Mouse (Mus musculus) right cerebral cortex, postnatal 10 days (tissue): ENCODE measurements at regions not wholly inside any gene's neighbourhood (a gene's known extent, or its start where the extent isn't known, plus 50 kb on each side); places are given as distances from the start of the nearest gene placed in this dataset.
A peak's percentile ranks its signal among the peaks of the same experiment; 100 is the strongest.

ENCODE experiments used
- DNase-seq, 2 experiments: peaks; one replicate each; pipeline ENCODE4 v3.0.0; 2021; ENCODE audit warnings: low spot score in 2 of 2

DNA sequence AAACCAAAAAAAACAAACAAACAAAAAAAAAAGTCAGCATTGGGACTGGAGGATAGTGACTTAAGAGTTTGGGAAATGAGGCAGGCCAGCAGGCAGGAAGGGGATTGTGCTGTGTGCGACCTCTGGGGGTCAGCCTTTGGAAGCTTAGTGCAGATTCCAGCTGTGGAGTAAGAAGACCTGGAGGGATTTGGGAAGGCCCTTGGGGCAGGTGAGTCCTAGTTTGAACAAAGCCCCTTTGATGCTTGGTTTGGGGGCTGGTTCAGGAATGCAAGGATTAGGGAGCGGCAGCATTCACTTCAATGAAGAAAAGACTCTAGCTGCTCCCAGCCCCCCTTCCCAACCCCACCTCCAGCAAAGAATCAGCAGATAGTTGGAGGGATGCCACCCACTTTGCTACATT is 235.6 kb upstream of the Stt3b start:
- DNase-seq, result no peak

DNA sequence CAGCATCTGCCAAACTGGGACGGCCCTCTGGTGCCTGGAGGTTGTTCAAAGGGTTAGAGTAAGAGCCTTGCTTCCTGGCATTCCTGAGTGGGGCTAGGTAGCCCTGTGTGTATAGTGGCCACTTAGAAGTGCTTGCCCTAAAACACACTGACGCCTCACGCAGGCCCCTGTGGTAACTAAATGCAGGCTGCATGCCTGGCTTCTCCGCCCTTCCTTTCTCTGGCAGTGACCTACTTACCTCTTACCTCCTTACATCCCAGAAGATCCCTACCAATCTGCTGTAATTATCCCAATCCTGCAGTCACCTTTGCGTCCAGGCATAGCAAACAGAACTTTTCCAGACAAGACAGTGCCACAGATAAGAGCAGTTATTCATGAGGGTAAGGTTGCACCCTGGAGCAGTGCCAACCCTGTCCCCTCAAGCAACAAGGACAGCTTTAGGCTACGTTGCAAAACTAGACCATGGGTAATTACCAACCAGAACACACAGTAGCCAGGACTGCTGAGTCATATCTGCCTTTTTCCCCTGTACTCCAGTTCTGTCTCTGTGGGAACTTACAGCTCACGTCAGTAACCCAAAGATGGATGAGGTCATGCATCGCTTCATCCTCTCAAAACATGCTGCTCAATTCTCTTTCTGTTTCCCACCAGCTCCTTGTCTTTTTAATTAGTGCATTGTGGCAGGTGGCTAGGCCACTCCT is 237.6 kb upstream of the Stt3b start:
- peak in 1 of 2 experiments; percentile 30 for DNase-seq

DNA sequence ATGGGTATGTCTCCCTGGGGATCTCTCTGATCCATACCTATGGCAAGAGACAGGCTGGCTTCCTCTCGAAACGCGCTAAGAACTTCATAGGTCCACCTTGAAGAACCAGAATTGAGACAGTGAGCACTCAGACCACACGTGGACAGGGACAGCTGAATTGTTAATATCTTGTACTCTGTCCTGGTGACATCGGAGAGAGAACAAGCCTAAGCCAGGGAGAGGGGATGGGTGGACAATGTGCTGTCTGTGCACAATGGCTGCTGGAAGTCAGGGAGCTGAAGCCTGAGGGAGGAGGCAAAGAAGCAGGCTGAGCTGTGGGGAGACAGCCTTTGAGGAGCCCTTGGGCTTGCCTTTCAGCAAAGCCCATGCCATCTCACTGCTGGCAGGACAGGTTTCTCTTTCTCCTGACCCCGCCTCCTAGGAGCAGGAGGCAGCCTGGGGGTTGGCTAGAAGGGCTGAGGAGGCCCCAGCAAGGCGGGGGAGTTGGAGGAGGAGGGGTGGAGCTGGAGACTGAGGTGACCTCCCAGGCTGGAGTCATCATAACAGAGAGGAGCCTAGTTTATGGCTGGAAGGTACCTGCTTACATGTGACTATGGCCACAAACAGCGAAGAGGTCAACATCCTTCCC is 238.6 kb upstream of the Stt3b start:
- no peak for DNase-seq

DNA sequence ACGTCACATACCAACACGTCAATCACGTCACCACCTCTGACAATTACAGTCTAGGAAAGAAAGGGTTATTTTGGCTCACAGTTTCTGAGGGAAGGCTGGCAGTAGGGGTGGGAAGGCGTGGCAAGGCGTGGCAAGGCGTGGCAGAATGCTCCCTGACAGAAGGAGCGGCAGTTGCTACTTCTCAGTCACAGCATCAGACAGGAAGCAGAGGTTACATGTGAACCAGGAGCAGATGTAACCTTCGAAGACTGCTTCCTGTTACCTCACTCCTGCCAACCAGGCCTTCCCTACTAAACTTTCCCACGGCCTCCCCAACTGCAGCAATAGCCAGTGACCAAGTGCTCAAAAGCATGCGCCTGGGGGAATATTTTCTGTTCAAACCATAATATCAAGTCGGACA is 240.9 kb upstream of the Stt3b start:
- no peak for DNase-seq

DNA sequence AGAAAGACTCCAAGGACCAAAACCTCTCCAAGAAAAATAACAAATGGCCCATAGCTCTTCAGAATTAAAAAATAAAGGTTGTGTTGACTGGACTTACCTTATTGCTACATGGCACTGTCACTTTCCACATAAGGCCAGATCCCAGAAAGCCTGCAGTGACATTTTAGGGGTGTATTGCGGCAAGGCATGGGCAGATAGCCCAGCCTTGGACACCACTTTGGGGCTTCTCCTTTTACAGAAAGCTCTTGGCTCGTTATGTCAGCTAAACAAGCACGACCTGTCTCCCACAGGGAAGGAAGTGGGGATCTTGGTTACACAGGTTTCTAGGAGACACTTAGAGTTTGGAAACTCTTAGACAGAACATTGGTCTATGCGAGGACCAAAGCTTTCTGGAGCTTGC is 241.3 kb upstream of the Stt3b start:
- DNase-seq, result no peak

DNA sequence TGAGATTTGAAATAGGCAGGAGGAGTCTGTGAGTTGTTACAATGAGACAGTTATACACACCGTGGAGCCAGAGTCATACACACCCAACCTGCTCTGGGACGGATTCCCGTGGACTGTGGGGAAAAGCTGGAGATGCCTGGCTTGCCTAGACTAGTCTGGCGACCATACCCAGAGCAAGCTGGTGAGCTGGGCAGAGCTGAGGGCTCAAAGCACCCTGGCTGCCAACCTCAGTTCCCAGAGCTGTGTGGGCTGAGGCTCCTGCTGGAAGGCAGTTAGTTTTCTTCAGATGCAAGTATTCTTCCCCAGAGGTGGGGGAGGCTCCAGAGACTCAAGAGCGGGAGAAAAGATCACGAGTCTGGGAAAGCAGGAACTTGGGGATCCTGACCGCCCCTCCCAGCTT is 247.9 kb upstream of the Stt3b start:
- peak; percentile 35 to 40 for DNase-seq

DNA sequence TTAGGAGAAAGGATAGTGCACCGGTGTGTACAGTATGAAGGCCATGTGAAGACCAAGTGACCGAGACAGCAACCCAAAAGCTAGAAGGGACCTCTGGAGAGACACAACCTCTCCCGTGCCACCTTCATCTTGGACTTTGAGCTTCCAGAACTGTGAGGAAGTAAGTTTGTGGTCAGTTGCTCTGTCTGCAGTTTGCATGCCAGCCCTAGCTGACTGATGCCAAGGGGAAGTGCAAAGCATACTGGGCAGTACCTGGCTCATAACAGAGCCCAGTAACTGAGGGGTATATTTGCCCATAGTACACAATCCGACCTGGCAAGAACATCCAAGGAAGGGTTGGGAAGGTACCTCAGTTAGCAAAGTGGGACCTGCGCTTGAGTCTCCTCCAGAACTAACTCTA is 249.3 kb upstream of the Stt3b start:
- DNase-seq, result no peak

DNA sequence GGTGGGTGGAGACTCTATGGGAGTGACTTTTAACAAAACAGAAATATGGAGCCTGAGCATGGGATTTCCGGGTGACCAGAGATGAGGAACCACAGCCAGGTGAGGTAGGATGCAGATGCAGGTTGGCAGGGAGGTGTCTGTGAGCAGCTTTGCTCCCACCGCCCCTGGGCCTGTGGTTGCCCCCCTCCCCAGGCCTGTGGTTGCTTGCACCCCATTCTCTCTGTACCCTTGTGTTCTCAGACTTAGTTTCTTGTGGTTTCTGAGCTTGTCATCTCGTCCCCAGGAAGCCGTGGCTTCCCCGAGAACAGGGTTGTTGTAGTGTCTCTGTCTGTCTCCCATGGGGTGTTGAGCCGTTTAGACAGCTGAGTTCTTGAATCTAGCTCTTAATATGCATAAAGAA is 251.0 kb upstream of the Stt3b start:
- DNase-seq, result no peak

DNA sequence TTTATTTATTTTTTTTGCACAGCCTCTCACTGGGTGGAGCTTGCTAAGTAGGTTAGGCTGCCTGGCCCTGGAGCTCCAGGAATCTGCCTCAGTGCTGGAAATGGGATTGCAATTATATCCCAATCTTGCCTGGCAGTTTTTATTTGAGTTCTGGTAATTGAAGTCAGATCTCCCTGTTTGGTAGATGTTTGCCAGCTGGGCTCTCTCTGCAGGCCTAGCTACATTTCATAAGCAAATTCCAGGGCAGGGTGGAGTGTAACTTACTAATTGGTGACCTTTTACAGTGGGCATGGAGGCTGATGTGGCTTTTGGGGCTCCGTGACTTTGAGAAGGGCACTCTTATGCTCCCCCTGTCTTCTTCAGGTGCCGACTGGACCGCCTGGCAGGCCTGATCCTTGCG is 252.6 kb upstream of the Stt3b start:
- DNase-seq, result no peak

DNA sequence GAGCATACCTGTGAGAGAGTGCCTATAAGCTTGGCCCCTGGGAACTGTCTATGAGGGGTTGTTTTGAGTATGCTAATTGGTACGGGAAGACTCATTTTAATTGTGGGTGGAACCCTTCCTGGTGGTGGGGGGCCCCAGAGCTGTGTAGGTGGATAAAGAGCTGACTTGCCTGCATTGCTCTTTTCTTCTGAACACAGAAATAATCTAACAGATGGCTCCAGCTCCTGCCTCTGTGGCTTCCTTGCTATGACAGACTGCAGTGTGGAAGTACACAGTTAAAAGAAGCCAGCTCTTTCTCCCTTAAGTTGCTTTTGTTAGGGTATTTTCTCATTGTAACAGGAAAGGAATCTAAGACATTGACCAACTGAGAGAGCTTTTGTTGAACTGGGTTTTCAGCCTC is 254.1 kb upstream of the Stt3b start:
- no peak for DNase-seq

DNA sequence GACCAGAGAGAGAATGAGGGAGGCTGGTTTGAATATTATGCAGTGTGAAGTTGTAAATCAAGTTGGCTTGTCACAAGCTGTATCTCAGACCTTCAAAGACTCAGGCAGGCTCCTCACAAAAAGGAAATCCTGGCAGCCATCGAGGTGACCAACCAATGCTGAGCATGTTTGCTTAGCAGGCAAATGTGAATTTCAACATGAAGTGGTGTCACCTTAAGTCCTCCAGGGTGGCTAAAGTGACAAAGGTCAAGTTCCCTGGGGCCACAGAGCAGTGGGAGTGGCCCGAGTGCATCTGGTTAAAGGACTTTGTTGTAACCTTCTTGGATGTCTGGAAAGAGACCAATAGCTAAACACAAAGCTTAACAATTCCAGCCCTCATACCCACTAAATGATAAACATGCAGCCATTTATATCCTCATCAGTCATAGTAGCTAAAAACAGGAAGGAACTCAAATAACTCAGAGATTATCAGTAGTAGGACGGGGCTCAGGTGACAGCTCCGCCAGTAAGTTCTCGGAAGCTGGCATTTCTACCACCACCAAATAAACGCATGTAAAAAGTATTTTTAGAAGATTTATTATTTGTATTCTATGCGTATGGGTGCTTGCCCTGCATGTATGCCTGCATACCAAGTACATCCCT is 258.6 kb upstream of the Stt3b start:
- DNase-seq, result no peak

DNA sequence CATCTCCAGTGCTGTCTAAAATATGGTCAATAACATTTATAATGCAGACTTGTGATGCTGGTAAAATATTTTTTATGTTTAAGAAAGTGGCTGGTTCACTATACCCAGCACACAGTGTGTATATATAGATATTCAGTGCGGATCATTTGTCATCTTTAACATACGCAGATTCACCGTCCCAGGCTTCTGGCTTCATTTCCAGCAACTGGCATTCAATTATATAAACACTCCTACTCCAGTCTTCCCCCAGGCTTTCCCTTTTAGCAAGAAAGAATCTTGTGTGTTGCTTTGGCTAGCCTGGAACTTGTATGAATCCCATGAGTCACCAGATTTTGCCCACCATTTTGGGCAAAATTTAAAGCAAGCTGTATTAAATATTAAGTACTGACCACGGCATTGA is 260.8 kb upstream of the Stt3b start:
- DNase-seq, result no peak

DNA sequence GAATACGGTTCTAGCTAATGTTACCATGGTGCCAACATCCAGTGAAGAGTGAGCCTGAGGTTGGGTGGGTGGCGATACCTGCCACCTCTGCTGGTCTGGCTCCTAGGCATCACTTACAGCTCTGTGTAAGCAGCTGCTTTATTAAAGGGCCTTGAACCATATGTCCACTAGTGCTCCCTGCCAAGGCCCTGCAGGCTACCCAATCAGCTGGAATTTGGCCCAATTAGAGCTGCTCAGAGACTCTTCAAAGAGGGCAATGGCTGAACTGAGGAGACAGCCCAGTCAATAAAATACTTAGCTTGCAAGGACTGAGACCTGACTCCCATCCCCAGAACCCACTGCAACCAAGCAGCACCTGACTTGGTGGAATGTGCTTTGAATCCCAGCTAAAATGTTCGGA is 270.9 kb upstream of the Stt3b start:
- no peak for DNase-seq

DNA sequence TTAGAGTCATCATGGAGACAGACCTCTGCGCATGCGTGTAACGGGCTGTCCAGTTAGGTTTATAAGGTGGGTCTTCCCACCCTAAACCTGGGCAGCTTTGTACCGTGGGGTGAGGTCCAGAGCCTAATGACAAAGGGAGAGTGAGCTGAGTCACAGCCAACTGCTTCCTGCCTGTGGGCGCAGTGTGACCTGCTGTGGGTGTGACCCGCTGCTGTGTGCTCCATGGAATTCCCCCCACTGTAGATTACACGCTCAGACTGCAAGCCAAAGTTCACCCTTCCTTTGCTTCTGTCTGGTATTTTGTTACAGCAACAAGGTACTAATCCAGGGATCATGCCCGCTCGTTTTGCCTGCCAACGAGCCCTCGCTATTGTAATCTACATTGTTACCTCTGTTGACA is 273.3 kb upstream of the Stt3b start:
- DNase-seq, result no peak

DNA sequence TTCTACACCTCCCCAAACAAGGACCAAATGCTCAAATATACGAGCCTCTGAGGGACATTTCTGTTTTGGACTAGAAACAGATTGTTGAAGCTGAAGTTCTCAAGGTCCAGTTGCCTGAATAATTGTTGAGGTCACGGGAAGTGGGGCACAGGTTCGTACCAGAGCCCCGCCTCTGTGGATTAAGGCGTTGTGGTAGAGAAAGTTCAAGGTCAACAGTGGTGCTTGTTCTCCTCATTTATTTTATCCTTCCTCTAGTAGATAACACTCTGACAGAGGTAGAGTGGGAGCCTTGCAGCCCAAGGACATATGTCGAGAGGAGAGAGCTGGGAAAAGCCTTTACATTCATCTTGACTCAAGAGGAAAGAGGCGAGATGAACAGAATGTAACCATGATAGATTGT is 274.7 kb upstream of the Stt3b start:
- DNase-seq, result no peak

DNA sequence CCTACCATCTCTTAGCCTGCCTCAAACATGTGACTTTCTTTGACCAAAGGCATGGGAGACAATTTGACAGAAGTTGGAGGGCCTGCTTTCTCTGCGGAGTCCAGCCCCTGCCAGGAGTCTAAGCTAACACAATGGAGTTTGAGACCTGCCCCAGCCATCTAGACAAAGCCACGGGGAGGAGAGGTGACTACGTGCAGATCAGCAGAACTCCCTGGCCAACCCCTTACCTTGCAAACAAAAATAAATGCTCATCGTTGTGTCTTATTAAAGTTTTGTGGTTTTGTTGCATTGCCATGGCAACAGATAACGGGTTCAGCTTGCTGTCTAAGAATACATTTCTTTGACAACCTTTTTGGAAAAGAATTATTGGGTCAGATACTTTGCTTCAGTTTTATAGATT is 282.2 kb upstream of the Stt3b start:
- DNase-seq, result no peak

DNA sequence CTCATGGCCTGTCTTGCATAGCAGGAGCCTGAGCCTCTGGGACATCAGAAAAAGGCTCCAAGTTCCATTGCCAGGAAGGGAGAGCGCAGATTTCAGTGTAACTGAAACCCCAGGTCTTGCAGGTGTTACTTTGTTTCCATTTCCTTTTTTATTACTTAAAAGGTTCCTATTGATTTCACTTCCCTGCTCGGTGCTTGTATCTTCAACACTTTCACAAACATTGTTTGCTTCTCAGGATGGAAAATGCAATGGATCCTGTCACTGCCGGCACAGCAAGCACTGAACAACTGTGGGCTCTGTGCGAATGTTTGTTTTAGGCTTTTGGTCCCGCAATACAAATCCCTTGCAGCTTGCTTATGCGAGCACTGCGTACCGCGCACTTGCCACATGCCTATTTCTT is 290.0 kb upstream of the Stt3b start:
- DNase-seq, result no peak

DNA sequence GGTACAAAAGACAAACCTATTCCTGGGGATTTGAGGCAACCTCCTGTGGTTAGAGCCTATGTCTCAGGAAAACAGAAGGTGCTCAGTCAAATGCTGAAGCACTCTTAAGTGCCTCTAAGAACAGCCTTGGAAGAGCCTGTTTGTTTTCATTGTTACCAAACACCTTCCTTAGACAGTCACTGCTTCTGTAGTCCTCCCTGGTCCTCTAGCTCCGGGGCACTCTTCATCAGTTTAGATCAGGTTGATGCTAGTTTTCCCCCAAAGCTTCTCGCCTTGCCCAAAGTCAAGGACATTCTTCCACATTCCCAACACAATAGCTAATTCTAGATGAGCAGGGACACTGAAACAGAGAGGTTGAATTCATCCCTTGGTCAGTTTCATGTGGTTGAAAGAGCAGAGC is 290.6 kb upstream of the Stt3b start:
- DNase-seq, result no peak

DNA sequence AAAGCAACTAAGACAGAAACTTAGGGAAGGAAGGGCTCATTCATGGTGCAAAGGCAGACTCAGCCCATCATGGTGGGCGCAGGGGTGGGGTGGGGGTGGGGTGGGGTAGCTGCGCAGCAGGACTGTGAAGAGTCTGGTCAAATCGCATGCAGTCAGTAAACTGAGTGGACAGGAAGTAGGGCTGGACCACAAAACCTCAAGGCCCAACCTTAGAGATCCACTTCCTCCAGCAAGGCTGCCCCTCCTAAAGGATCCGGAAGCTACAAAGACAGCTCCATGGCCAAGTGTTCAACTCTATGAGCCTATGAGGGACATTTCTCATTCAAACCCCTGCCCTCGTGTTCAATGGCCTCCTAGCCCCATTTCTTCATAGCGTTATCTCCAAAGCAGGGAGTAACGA is 292.6 kb upstream of the Stt3b start:
- no peak for DNase-seq

DNA sequence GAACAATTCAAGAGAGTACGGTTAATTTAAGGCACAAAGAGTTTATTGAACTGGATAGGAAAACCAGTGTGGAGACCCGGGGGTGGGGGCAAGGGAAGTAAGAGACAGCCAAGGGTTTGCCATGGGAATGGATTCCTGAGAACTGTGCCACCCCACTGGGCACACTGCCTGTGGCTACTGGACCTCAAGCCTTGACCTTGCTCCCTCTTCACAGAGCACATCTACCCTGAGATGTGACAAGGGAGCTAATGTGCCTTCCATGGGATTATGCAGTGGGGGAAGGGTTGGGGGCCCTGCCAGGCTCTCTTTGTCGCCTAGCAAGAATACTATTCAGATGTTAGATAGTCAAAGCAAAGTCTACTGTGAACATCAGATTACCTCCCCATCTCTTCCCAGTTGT is 294.2 kb upstream of the Stt3b start:
- peak; percentile 83 to 89 for DNase-seq

DNA sequence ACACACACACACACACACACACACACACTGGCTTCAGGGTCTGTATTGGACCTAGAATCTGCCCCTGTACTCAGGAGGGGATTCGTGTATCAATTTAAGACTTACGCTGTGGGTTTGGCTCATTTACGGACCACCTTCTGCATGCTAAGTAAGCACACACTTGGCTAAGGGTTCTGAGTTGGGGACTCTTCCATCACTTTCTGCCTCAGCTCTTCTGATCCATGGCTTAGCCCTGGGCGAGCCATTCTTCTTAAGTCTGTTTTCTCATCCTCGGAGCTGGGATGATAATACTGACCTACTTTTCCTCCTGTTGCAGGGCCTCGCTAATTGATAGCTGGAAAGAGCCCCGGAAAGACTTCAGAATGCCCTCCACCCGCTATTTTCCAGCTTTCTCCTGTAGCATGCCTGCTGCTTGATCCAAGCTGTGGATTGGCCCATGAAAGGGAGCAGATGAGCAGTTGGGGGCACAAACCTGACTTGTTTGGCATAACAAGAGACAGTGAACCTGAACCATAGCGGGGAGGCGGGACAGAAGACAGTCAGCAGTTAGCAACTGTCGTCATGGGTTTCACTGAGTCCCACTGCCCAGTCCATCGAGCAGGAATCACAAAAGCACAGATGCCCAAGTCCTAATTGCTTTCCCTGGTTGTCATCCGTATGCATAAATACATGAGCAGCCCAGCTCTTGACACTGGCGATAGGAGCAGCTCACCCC is 294.9 kb upstream of the Stt3b start:
- peak; percentile 28 to 38 for DNase-seq

DNA sequence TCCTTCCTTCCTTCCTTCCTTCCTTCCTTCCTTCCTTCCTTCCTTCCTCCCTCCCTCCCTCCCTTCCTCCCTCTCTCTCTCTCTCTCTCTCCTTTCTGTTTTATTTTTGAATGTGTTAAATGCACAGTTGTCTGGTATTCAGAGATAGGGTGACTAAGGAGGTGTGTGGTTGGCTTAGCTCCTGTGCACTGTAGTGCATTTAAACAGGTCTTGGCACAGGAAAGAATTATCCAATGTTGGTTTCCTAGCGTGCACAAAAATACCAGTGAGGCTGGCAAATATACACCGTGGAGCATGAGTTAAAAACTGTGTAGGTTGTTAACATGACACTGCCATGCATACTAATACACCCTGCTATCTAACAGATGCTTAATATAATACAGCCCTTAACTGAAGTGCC is 297.7 kb upstream of the Stt3b start:
- no peak for DNase-seq

DNA sequence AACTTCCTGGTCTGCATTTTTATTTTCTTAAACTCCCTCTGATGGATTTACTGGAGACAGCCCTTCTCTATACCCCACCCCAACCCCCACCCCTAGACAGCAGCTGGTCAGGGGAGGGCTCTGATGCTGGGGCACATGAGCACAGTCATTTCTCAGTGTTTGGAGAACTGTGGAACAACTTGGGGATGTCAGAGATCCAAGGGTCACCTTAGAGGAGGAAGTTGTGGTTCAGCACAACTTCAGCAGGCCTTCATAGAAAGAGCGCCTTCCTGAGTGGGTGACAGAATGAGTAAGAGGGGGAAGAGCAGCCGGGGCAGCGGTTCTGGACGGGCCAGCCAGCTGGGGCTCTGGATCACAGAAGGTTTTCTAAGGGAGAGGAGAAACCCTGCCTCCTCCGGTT is 298.2 kb upstream of the Stt3b start:
- no peak for DNase-seq
